Mouse (Mus musculus) heart, embryonic 14.5 days (tissue): Measurements from ENCODE around the gene Dip2b. TPM values are rescaled to one million over a fixed set of nuclear protein-coding genes. Genes with fewer than 3 reads are reported as not detected.
A peak's percentile ranks its signal among the peaks of the same experiment; 100 is the strongest.

Experiments
- ATAC-seq: fragments of 200-750 bp; cut with Nextera tagmentation; 2 replicates; pipeline ENCODE4 v1.8.0; 2017; ENCODE audit warnings: low read depth, moderate TSS enrichment; ENCODE audit not compliant: insufficient number of reproducible peaks, insufficient read depth, low FRiP score
- H3K27ac ChIP-seq, 2 experiments: fragments of 200-500 bp in 1 of 2; fragments of 300-500 bp in 1 of 2; sonication (generic) in 1 of 2; replicated peaks in 1 of 2; 2 replicates each; pipeline ENCODE4 v1.5.1; 2012 to 2014; ENCODE audit warnings: low read depth in 2 of 2, low read length in 2 of 2, control low read depth in 1 of 2, mild to moderate bottlenecking in 1 of 2, mixed read lengths in 1 of 2; ENCODE audit not compliant: control insufficient read depth in 1 of 2, insufficient read depth in 1 of 2
- H3K27me3 ChIP-seq: fragments of 300-500 bp; sonication (generic); 2 replicates; pipeline ENCODE4 v1.6.1; 2014; ENCODE audit warnings: mild to moderate bottlenecking, low read length, control low read depth; ENCODE audit not compliant: control insufficient read depth, insufficient read depth
- H3K36me3 ChIP-seq: fragments of 300-500 bp; sonication (generic); 2 replicates; pipeline ENCODE4 v1.6.1; 2014; ENCODE audit warnings: mild to moderate bottlenecking, control low read depth, low read length, mixed read lengths; ENCODE audit not compliant: control insufficient read depth, insufficient read depth
- H3K4me1 ChIP-seq, 2 experiments: fragments of 200-500 bp in 1 of 2; fragments of 300-500 bp in 1 of 2; sonication (generic) in 1 of 2; 2 replicates each; pipeline ENCODE4 v1.6.1; 2012 to 2014; ENCODE audit warnings: low read length in 2 of 2, control low read depth in 1 of 2, mixed read lengths in 1 of 2; ENCODE audit not compliant: control insufficient read depth in 2 of 2, insufficient read depth in 2 of 2
- H3K4me2 ChIP-seq: fragments of 300-500 bp; sonication (generic); 2 replicates; pipeline ENCODE4 v1.6.1; 2014; ENCODE audit warnings: mild to moderate bottlenecking, low read length
- H3K4me3 ChIP-seq, 2 experiments: fragments of 200-500 bp in 1 of 2; fragments of 300-500 bp in 1 of 2; sonication (generic) in 1 of 2; 2 replicates each; pipeline ENCODE4 v1.5.1; 2012 to 2014; ENCODE audit warnings: low read length in 2 of 2, mild to moderate bottlenecking in 2 of 2, control low read depth in 1 of 2, low read depth in 1 of 2, moderate library complexity in 1 of 2; ENCODE audit not compliant: control insufficient read depth in 1 of 2, insufficient read depth in 1 of 2
- H3K9ac ChIP-seq: fragments of 300-500 bp; sonication (generic); 2 replicates; pipeline ENCODE4 v1.6.1; 2014; ENCODE audit warnings: mild to moderate bottlenecking, low read length
- H3K9me3 ChIP-seq: fragments of 300-500 bp; sonication (generic); 2 replicates; pipeline ENCODE4 v1.6.1; 2016; ENCODE audit warnings: low read length, control low read depth; ENCODE audit not compliant: control insufficient read depth
- WGBS: fragments of 180-500 bp; shearing (Covaris S2); extraction: QIAGEN DNeasy Blood & Tissue Kit; methylation state at CpG from one replicate; pipeline ENCODE4 v1.1.7; 2014; 5-methylcytosine and 5-hydroxymethylcytosine counted together
- polyA plus RNA-seq: library from polyadenylated mRNA; unstranded; fragments of >200 nt; fragmentation: Nextera tagmentation; extraction: Ambion mirVana; gene quantifications from 2 replicates; pipeline ENCODE4 v1.2.1, GENCODE M21; 2014

The Dip2b gene
- polyA plus RNA-seq, 1 experiment from 2014 or later: 20.2 TPM

- Histone ChIP-seq H3K4me1 (no peaks in the 10 kb centered on the region; a peak in 1 of 4 replicates), H3K27ac (no peak overlapping the region), H3K9me3 (no peaks in the 10 kb centered on the region), H3K36me3 (peaks cover 12% of the 10 kb centered on the region), H3K9ac (0 out of 2 replicates have a peak overlapping the region, but pooled peaks have one; percentile 16), H3K4me3 (no peak overlapping the region), H3K4me2 (no peak overlapping the region), H3K27me3 (no peaks in the 10 kb centered on the region)
- 64% methylated on average over 3 of the region's 3 CpGs for WGBS
- no peak for ATAC-seq
Measured at GRCm38 (mm10) chr15:100052726-100053125, 14.3 kb downstream of the Dip2b start.

- H3K27me3 ChIP-seq: no peaks in the 10 kb centered on the region
- H3K27ac ChIP-seq: no peak overlapping the region
- no peak overlapping the region for H3K4me3 ChIP-seq
- no peak overlapping the region for H3K9ac ChIP-seq
- no peak for ATAC-seq
- H3K4me2 ChIP-seq: no peak overlapping the region
- H3K4me1 ChIP-seq: peaks cover 5 to 6% of the 10 kb centered on the region in 2 experiments; a peak in 1 of 4 replicates
- 74% methylated on average over 7 of the region's 7 CpGs for WGBS
- no peaks in the 10 kb centered on the region for H3K9me3 ChIP-seq
- 0 out of 2 replicates have a peak, but pooled peaks cover 1% of the 10 kb centered on the region for H3K36me3 ChIP-seq
Measured at GRCm38 (mm10) chr15:100056397-100056908, 18.0 kb downstream of the Dip2b start.

- H3K36me3 ChIP-seq: no peaks in the 10 kb centered on the region
- H3K27ac ChIP-seq: no peak overlapping the region
- no peak overlapping the region for H3K9ac ChIP-seq
- peaks cover 5 to 6% of the 10 kb centered on the region in 2 experiments; a peak in 1 of 4 replicates for H3K4me1 ChIP-seq
- no peak overlapping the region for H3K4me3 ChIP-seq
- no peaks in the 10 kb centered on the region for H3K27me3 ChIP-seq
- H3K4me2 ChIP-seq: no peak overlapping the region
- H3K9me3 ChIP-seq: no peaks in the 10 kb centered on the region
- ATAC-seq: no peak
- WGBS: 75% methylated on average over 3 of the region's 3 CpGs
Measured at GRCm38 (mm10) chr15:100057698-100058097, 19.2 kb downstream of the Dip2b start.

DNA sequence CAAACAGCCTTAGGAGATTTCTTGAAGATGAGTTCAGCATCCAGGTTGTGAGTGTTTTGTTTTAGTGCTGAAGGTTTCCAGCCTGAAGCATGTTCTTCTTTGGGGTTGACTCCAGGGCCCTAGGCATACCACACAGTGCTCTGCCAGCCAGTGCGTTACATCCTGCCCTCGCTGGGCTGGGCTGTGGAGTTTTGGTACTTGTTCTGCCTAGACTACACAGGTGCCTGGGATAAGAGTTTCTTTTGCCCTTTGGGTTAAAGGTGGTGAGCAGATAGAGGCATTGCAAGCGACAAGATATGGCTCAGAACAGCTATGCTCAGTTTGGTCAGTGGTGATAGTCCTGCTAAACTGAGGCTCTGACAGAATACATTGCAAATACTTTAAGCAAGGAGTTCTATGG, 19.7 kb downstream of the Dip2b start:
- H3K4me1 ChIP-seq: peaks cover 5 to 6% of the 10 kb centered on the region in 2 experiments; a peak in 1 of 4 replicates
- no peaks in the 10 kb centered on the region for H3K9me3 ChIP-seq
- no peaks in the 10 kb centered on the region for H3K36me3 ChIP-seq
- H3K4me2 ChIP-seq: no peak overlapping the region
- no peak overlapping the region for H3K9ac ChIP-seq
- WGBS: 75% methylated on average over 3 of the region's 3 CpGs
- ATAC-seq: no peak
- H3K4me3 ChIP-seq: no peak overlapping the region
- no peaks in the 10 kb centered on the region for H3K27me3 ChIP-seq
- no peak overlapping the region for H3K27ac ChIP-seq

DNA sequence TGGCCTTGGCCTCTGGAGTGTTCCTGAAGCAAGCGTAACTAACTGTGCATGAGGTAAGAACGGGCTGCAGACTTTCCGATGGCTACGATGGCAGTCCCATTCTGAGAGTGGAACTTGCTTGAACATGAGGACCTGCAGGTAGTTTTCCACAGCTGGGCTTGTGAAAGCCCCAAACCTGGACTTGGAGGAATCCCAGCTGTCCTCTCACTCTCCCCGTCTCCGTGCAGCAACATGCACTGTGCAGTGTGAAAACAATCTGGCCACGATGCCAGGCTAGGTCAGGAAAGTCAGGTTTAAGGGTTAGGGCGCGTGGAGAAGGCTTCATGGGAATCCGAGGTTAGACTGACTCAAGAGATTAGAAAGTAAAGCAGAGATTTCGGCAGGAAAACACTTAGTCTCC, 20.4 kb downstream of the Dip2b start:
- WGBS: 62% methylated on average over 11 of the region's 11 CpGs
- Histone ChIP-seq H3K27me3 (no peaks in the 10 kb centered on the region), H3K36me3 (no peaks in the 10 kb centered on the region), H3K27ac (no peak overlapping the region), H3K4me2 (no peak overlapping the region), H3K9me3 (no peaks in the 10 kb centered on the region), H3K9ac (no peak overlapping the region), H3K4me3 (no peak overlapping the region), H3K4me1 (peaks cover 5 to 9% of the 10 kb centered on the region in 2 experiments; a peak in 1 of 4 replicates)
- ATAC-seq: no peak

DNA sequence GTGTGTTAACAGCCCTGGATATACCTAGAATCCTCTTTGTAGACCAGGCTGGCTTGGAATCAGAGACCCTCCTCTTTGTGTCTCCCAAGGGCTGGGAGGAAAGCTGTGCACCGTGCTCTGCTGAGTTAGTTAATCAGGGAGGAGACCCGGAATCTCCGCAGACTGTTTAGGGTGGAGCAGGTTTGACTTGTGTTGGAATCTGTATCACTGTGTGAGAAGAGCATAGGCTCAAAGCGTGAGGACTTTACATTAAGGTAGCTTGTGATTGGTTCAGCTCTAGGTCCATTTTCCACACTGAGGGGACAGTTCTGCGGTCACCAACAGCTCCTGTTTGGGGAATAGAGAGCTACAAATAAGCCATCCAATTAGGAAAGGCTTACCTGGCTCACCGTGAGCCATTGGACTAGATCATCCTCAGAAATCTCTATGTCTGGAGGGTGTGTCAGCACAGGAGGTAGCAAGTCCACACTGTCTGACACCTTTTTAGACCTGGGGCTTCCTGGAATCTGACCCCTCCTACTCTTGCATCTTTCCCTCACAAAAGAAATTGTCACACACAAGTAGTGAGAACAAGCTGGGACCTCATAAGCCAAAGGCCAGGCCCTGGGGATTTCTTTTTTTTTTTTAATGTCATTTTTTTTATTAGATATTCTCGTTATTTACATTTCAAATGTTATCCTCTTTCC, 21.3 kb downstream of the Dip2b start:
- no peak overlapping the region for H3K27ac ChIP-seq
- peaks cover 5 to 11% of the 10 kb centered on the region in 2 experiments; a peak in 1 of 4 replicates for H3K4me1 ChIP-seq
- no peak overlapping the region for H3K9ac ChIP-seq
- no peak overlapping the region for H3K4me3 ChIP-seq
- ATAC-seq: no peak
- H3K27me3 ChIP-seq: no peaks in the 10 kb centered on the region
- 64% methylated on average over 7 of the region's 7 CpGs for WGBS
- no peaks in the 10 kb centered on the region for H3K9me3 ChIP-seq
- no peak overlapping the region for H3K4me2 ChIP-seq
- H3K36me3 ChIP-seq: no peaks in the 10 kb centered on the region

GRCm38 (mm10) chr15:100060513-100061140, 22.2 kb downstream of the Dip2b start:
- Histone ChIP-seq H3K27ac (no peak overlapping the region), H3K9me3 (no peaks in the 10 kb centered on the region), H3K4me1 (peaks cover 5 to 11% of the 10 kb centered on the region in 2 experiments; a peak in 1 of 4 replicates), H3K4me3 (no peak overlapping the region), H3K9ac (no peak overlapping the region), H3K27me3 (no peaks in the 10 kb centered on the region), H3K36me3 (no peaks in the 10 kb centered on the region), H3K4me2 (no peak overlapping the region)
- no peak for ATAC-seq
- 82% methylated on average over 4 of the region's 4 CpGs for WGBS
